Mouse (Mus musculus): ENCODE data around the gene Vmn2r112. TPM values are rescaled to one million over a fixed set of nuclear protein-coding genes. Genes with fewer than 3 reads are reported as not detected.
"Not testable (repeated sequence)": the region's sequence is repeated elsewhere in the genome, so short reads cannot be mapped to it uniquely, and the experiment has no call there.

Vmn2r112 gene
- total RNA-seq (2021): not detected
- long read RNA-seq, experiment 1: 0 reads
- long read RNA-seq, experiment 2: 0 reads

- DNase-seq: not testable (repeated sequence)
Observed at GRCm38 (mm10) chr17:22600651-22601050, at the start of gene Vmn2r112. Gene Vmn2r112, plus strand, starts transcription at chr17:22600951.

- not testable (repeated sequence) for DNase-seq
Observed at GRCm38 (mm10) chr17:22573382-22573781, 27.4 kb upstream of the Vmn2r112 start, which contains the start of gene Vmn2r111. Gene Vmn2r111, minus strand, starts transcription at chr17:22573482.

GRCm38 (mm10) chr17:22630646-22631045 is 29.9 kb downstream of the Vmn2r112 start:
- DNase-seq: no peak

Other genes starting within 250 kb of the Vmn2r112 start
- gene Zfp944, start 239.6 kb upstream of the Vmn2r112 start, total RNA-seq (2021): 1 to 10 TPM; 6.1 to 8.1 TPM
- 1 to 10 TPM; 8.1 to 9.7 TPM for gene Zfp758, start 239.5 kb upstream of the Vmn2r112 start, total RNA-seq (2021)
- 1 to 10 TPM; 6.4 to 7.8 TPM for gene Zfp946, start 176.7 kb upstream of the Vmn2r112 start, total RNA-seq (2021)
- gene Vmn2r111, start 27.5 kb upstream of the Vmn2r112 start, total RNA-seq (2021): not detected